ENCODE assay signal across 25 mouse cellular contexts in the genomic region with DNA sequence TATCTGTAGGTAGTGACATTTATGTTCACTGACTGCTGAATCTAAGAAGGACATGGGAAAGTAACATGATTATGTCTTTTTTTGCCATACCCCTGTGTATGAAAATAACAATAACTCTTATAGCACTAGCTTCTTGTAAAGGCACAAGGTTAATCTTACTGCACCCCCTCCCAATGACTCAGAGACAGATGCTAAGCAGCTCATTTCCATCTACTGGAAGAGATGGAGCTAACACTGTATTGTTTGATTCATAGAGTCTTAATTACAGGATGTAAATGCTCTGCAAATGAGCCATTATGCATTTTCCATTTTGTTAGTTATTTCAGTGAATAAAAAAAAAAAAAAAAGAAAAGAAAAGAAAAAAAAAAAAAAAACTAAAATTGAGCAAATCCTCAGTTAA.
DNase-seq lines count a peak whose midpoint lies in the region; ATAC-seq lines count a peak whose summit lies in the region.
"Had no signal": no experiment of that assay in that cellular context is flagged by ENCODE, and none has a peak within 500 bp of the region (broad histone marks: within the 10 kb centered on the region; RNA-seq: fewer than 3 reads in every experiment).

No protein-coding gene starts in this region.

- peak; percentile 57 for DNase-seq in forebrain, embryonic 14.5 days (ENCODE audit: low spot score)
- DNase-seq in forebrain, embryonic 11.5 days (ENCODE audit: low spot score), result no peak
- peak; percentile 17 for DNase-seq in 3T3-L1 (ENCODE audit: low read depth, low spot score)
- peak; percentile 66 for DNase-seq in brain, adult 2 months (ENCODE audit: low read depth, low spot score)
- DNase-seq in cerebellum, adult 9-10 months, result no peak
- DNase-seq in layer of hippocampus, adult 11-12 months (ENCODE audit: low spot score), result no peak
- DNase-seq: adrenal gland, adult 8-10 months; adrenal gland, postnatal 25 days; cerebellum, adult 11-12 months; cerebellum, adult 8-10 months; cerebellum, postnatal 14 days; gastrocnemius, postnatal 25 days; heart, adult 18-20 months; heart, postnatal 14 days; heart, postnatal 4 days; kidney, adult 11 months; kidney, adult 8-10 months had no signal

- no peaks in the 10 kb centered on the region for H3K4me1 ChIP-seq in forebrain, embryonic 14.5 days (ENCODE audit: control insufficient read depth, insufficient read depth, low read length)
- H3K4me1 ChIP-seq in forebrain, embryonic 11.5 days (replicated peaks; ENCODE audit: control insufficient read depth, insufficient read depth, low read length), result no peaks in the 10 kb centered on the region
- no peaks in the 10 kb centered on the region for H3K4me1 ChIP-seq in forebrain, embryonic 16.5 days (replicated peaks; ENCODE audit: control insufficient read depth, insufficient read depth, low read length)
- H3K4me1 ChIP-seq in intestine, embryonic 16.5 days (ENCODE audit: control insufficient read depth, insufficient read depth, low read length), result no peaks in the 10 kb centered on the region
- H3K4me1 ChIP-seq: heart, embryonic 13.5 days had no signal

- no peaks in the 10 kb centered on the region for H3K9me3 ChIP-seq in forebrain, embryonic 14.5 days (replicated peaks; ENCODE audit: control insufficient read depth, low read length)
- no peaks in the 10 kb centered on the region for H3K9me3 ChIP-seq in forebrain, embryonic 11.5 days (ENCODE audit: control insufficient read depth, low read length)
- no peaks in the 10 kb centered on the region for H3K9me3 ChIP-seq in forebrain, embryonic 16.5 days (ENCODE audit: control insufficient read depth, low read length)
- H3K9me3 ChIP-seq in intestine, embryonic 16.5 days (ENCODE audit: control insufficient read depth, low read length), result no peaks in the 10 kb centered on the region
- H3K9me3 ChIP-seq: heart, embryonic 13.5 days had no signal

- H3K4me3 ChIP-seq in forebrain, embryonic 14.5 days (ENCODE audit: low read depth, low read length), result no peak overlapping the region
- no peak overlapping the region for H3K4me3 ChIP-seq in forebrain, embryonic 11.5 days (ENCODE audit: low read depth, low read length)
- no peak overlapping the region for H3K4me3 ChIP-seq in forebrain, embryonic 16.5 days (replicated peaks; ENCODE audit: low read length)
- H3K4me3 ChIP-seq in intestine, embryonic 16.5 days (ENCODE audit: low read length), result no peak overlapping the region
- H3K4me3 ChIP-seq: heart, embryonic 13.5 days had no signal

- no peak overlapping the region for H3K27ac ChIP-seq in forebrain, embryonic 14.5 days (ENCODE audit: low read depth, low read length)
- H3K27ac ChIP-seq in forebrain, embryonic 11.5 days (ENCODE audit: low read depth, low read length), result no peak overlapping the region
- no peak overlapping the region for H3K27ac ChIP-seq in forebrain, embryonic 16.5 days (ENCODE audit: low read length)
- no peak overlapping the region for H3K27ac ChIP-seq in intestine, embryonic 16.5 days (ENCODE audit: low read length)
- H3K27ac ChIP-seq: heart, embryonic 13.5 days; hindbrain, embryonic 14.5 days; hindbrain, postnatal 0 days had no signal

- H3K27me3 ChIP-seq in forebrain, embryonic 14.5 days (replicated peaks; ENCODE audit: control insufficient read depth, insufficient read depth, low read length), result no peaks in the 10 kb centered on the region
- H3K27me3 ChIP-seq in forebrain, embryonic 11.5 days (ENCODE audit: control insufficient read depth, insufficient read depth, low read length), result no peaks in the 10 kb centered on the region
- no peaks in the 10 kb centered on the region for H3K27me3 ChIP-seq in forebrain, embryonic 16.5 days (replicated peaks; ENCODE audit: control insufficient read depth, insufficient read depth, low read length)
- H3K27me3 ChIP-seq in intestine, embryonic 16.5 days (replicated peaks; ENCODE audit: control insufficient read depth, insufficient read depth, low read length), result no peaks in the 10 kb centered on the region
- H3K27me3 ChIP-seq: heart, embryonic 13.5 days had no signal

- no peaks in the 10 kb centered on the region for H3K36me3 ChIP-seq in forebrain, embryonic 14.5 days (ENCODE audit: control insufficient read depth, insufficient read depth, low read length)
- H3K36me3 ChIP-seq in forebrain, embryonic 11.5 days (ENCODE audit: control insufficient read depth, insufficient read depth, low read length), result no peaks in the 10 kb centered on the region
- no peaks in the 10 kb centered on the region for H3K36me3 ChIP-seq in forebrain, embryonic 16.5 days (ENCODE audit: control insufficient read depth, insufficient read depth)
- no peaks in the 10 kb centered on the region for H3K36me3 ChIP-seq in intestine, embryonic 16.5 days (ENCODE audit: control insufficient read depth, insufficient read depth, low read length)
- H3K36me3 ChIP-seq: heart, embryonic 13.5 days had no signal

- H3K4me2 ChIP-seq in forebrain, embryonic 14.5 days (ENCODE audit: low read length), result no peak overlapping the region
- no peak overlapping the region for H3K4me2 ChIP-seq in forebrain, embryonic 11.5 days (ENCODE audit: low read depth, low read length, severe bottlenecking)
- no peak overlapping the region for H3K4me2 ChIP-seq in forebrain, embryonic 16.5 days (ENCODE audit: low read length)
- no peak overlapping the region for H3K4me2 ChIP-seq in intestine, embryonic 16.5 days (ENCODE audit: low read depth, low read length)
- H3K4me2 ChIP-seq: heart, embryonic 13.5 days; hindbrain, embryonic 14.5 days had no signal

- ATAC-seq in forebrain, embryonic 14.5 days, result 0 out of 2 replicates have a peak, but pooled peaks have one; percentile 55
- no peak for ATAC-seq in forebrain, embryonic 11.5 days (replicated peaks; ENCODE audit: low FRiP score)
- peak; percentile 89 for ATAC-seq in forebrain, embryonic 16.5 days
- ATAC-seq in intestine, embryonic 16.5 days, result no peak
- ATAC-seq: activated CD4-positive, CD25-positive, alpha-beta regulatory T cell, adult 4 months; CD4-positive, CD25-positive, alpha-beta regulatory T cell, adult 4 months; hindbrain, postnatal 0 days; inflammation-experienced regulatory T-cells, adult 6 months had no signal

- no peak overlapping the region for H3K9ac ChIP-seq in forebrain, embryonic 14.5 days (ENCODE audit: low read length)
- no peak overlapping the region for H3K9ac ChIP-seq in forebrain, embryonic 11.5 days (ENCODE audit: low read length)
- no peak overlapping the region for H3K9ac ChIP-seq in forebrain, embryonic 16.5 days (replicated peaks; ENCODE audit: low read depth, low read length)
- no peak overlapping the region for H3K9ac ChIP-seq in intestine, embryonic 16.5 days (ENCODE audit: low read depth, low read length)
- H3K9ac ChIP-seq: heart, embryonic 13.5 days; hindbrain, embryonic 14.5 days had no signal

Comparison
In these comparisons a context has a peak if more than half of its experiments do, and no peak if none do; other contexts are left out.
1. ATAC-seq: peak in forebrain, embryonic 14.5 days (single experiment) and forebrain, embryonic 16.5 days (single experiment); none in forebrain, embryonic 11.5 days (single experiment) and intestine, embryonic 16.5 days (single experiment).
2. DNase-seq: peak in forebrain, embryonic 14.5 days (single experiment), 3T3-L1 (single experiment) and brain, adult 2 months (single experiment); none in forebrain, embryonic 11.5 days (single experiment), cerebellum, adult 9-10 months (single experiment) and layer of hippocampus, adult 11-12 months (single experiment).